Mouse (Mus musculus): ENCODE data around the gene Gm3404.
A peak's percentile ranks its signal among the peaks of the same experiment; 100 is the strongest.
"Not testable (repeated sequence)": the region's sequence is repeated elsewhere in the genome, so short reads cannot be mapped to it uniquely, and the experiment has no call there.

Gm3404 gene

DNA sequence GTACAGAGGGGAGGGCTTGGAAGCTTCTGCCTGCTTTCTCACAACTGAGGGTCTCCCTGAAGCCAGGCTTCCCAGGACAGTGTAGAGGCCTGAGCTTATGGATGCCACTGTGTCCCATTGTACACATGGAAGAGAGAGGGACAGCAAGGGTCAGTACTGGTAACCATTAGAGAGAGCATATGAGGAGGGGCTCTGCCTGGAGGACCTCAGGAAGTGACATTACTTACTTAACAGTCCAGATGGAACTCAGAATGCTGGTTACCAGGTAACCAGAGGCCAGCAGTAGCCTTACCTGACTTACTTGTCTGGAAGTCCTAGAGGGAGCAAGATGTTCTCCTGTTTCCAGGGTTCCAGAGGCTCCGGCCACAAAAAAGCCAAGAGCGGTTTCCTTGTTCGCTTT is at the start of gene Gm3404:
TSS of gene Gm3404 (plus strand) at position 301 of the 400 bp plus-strand sequence.
- not testable (repeated sequence) for DNase-seq (ENCODE audit: low spot score in 2 of 2)

DNA sequence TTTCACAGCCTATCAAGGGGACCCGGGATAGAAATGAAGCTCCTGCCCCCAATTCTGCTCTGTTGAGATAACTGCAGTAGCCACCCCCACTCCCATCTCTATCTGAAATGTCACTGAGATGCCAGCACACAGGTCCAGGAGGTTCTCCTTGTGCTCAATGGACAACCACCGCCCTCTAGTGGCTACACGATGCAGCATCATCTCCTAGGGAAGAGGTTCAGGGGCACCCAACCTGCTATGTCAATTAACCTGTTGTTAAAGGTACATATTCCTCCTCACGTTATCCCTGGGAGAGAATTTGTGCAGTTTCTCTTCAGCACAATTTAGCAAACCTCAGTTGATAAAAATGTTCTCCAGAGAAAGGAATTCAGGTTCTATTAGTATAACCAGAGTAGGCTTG is 46.0 kb upstream of the Gm3404 start:
- peak in 1 of 2 experiments; percentile 53 for DNase-seq (ENCODE audit: low spot score in 2 of 2)

DNA sequence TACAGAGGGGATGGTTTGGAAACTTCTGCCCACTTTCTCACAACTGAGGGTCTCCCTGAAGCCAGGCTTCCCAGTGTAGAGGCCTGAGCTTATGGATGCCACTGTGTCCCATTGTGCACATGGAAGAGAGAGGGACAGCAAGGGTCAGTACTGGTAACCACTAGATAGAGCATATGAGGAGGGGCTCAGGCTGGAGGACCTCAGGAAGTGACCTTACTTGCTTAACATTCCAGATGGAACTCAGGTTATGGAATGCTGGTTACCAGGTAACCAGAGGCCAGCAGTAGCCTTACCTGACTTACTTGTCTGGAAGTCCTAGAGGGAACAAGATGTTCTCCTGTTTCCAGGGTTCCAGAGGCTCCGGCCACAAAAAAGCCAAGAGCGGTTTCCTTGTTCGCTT is 43.9 kb upstream of the Gm3404 start, which contains the start of gene Gm6408:
TSS of gene Gm6408 (plus strand) at position 301 of the 400 bp plus-strand sequence.
- not testable (repeated sequence) for DNase-seq (ENCODE audit: low spot score in 2 of 2)

DNA sequence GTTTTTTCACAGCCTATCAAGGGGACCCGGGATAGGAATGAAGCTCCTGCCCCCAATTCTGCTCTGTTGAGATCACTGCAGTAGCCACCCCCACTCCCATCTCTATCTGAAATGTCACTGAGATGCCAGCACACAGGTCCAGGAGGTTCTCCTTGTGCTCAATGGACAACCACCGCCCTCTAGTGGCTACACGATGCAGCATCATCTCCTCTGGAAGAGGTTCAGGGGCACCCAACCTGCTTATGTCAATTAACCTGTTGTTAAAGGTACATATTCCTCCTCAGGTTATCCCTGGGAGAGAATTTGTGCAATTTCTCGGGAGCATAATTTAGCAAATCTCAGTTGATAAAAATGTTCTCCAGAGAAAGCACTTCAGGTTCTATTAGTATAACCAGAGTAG is 36.6 kb upstream of the Gm3404 start:
- peak in 1 of 2 experiments; percentile 46 for DNase-seq (ENCODE audit: low spot score in 2 of 2)

DNA sequence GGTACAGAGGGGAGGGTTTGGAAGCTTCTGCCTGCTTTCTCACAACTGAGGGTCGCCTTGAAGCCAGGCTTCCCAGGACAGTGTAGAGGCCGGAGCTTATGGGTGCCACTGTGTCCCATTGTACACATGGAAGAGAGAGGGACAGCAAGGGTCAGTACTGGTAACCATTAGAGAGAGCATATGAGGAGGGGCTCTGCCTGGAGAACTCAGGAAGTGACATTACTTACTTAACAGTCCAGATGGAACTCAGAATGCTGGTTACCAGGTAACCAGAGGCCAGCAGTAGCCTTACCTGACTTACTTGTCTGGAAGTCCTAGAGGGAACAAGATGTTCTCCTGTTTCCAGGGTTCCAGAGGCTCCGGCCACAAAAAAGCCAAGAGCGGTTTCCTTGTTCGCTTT is 34.5 kb upstream of the Gm3404 start, which contains the start of gene Gm6370:
TSS of gene Gm6370 (plus strand) at position 301 of the 400 bp plus-strand sequence.
- not testable (repeated sequence) for DNase-seq (ENCODE audit: low spot score in 2 of 2)

GRCm38 (mm10) chr5:146502099-146502498 is 23.5 kb upstream of the Gm3404 start, which contains the start of gene 4930449I24Rik:
Gene 4930449I24Rik, plus strand, starts transcription at chr5:146502399.
- not testable (repeated sequence) for DNase-seq (ENCODE audit: low spot score in 2 of 2)

DNA sequence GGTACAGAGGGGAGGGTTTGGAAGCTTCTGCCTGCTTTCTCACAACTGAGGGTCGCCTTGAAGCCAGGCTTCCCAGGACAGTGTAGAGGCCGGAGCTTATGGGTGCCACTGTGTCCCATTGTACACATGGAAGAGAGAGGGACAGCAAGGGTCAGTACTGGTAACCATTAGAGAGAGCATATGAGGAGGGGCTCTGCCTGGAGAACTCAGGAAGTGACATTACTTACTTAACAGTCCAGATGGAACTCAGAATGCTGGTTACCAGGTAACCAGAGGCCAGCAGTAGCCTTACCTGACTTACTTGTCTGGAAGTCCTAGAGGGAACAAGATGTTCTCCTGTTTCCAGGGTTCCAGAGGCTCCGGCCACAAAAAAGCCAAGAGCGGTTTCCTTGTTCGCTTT is 11.8 kb upstream of the Gm3404 start, which contains the start of gene Gm3402:
TSS of gene Gm3402 (plus strand) at position 301 of the 400 bp plus-strand sequence.
- DNase-seq (ENCODE audit: low spot score in 2 of 2), result not testable (repeated sequence)

DNA sequence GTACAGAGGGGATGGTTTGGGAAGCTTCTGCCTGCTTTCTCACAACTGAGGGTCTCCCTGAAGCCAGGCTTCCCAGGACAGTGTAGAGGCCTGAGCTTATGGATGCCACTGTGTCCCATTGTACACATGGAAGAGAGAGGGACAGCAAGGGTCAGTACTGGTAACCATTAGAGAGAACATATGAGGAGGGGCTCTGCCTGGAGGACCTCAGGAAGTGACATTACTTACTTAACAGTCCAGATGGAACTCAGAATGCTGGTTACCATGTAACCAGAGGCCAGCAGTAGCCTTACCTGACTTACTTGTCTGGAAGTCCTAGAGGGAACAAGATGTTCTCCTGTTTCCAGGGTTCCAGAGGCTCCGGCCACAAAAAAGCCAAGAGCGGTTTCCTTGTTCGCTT is 11.7 kb downstream of the Gm3404 start, which contains the start of gene Gm3409:
TSS of gene Gm3409 (plus strand) at position 301 of the 400 bp plus-strand sequence.
- not testable (repeated sequence) for DNase-seq (ENCODE audit: low spot score in 2 of 2)

GRCm38 (mm10) chr5:146555836-146556235 is 30.2 kb downstream of the Gm3404 start, which contains the start of gene Gm3415:
Gene Gm3415, plus strand, starts transcription at chr5:146556136.
- not testable (repeated sequence) for DNase-seq (ENCODE audit: low spot score in 2 of 2)

- DNase-seq (ENCODE audit: low spot score in 2 of 2), result no peak
Measured at GRCm38 (mm10) chr5:146564259-146564658, 38.7 kb downstream of the Gm3404 start.

DNA sequence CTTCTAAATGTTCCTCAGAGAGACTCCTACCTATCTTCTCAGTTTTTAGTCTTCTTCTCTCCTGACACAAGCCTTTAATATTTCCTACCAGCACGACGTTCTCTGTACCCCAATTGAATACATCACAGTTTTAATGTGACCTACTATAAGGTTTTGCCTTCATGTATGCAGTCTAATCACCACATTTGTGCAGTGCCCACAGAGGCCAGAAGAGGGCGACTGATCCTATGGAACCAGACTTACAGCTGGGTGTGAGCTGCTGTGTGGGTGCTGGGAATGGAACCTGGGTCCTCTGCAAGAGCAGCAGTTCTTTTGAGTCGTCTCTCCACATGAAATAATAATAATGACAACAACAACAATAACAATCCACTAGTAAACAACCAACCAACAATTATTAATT is 41.5 kb downstream of the Gm3404 start:
- DNase-seq (ENCODE audit: low spot score in 2 of 2), result no peak

DNA sequence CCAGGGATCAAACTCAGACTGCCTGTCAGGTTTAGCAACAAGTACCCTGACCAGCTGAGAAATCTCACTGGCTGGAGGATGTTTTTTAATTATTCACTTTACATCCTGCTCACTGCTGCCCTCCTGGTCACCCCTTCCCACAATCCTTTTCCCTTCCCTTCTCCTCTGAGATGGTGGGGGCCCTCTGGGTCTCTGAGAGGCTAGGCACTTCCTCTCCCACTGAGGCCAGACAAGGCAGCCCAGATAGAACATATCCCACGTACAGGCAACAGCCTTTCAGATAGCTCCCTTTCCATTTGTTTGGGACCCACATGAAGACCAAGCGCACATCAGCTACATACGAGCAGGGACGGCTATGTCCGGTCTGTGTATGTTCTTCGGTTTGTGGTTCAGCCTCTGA is 44.6 kb downstream of the Gm3404 start:
- not testable (repeated sequence) for DNase-seq (ENCODE audit: low spot score in 2 of 2)

GRCm38 (mm10) chr5:146571830-146572734 is 46.5 kb downstream of the Gm3404 start:
- peak; percentile 25 to 53 for DNase-seq (ENCODE audit: low spot score in 2 of 2)

DNA sequence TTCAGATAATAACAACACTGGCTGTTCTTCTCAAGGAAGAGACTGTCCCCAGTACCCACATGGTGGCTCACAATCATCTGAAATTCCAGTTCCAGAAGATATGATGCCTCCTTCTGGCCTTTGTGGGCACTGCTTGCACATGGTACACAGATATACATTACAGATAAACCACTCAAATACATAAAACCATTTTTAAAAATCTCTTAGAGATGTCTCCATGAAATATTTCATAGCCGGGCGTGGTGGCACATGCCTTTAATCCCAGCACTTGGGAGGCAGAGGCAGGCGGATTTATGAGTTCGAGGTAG is 47.1 kb downstream of the Gm3404 start:
- DNase-seq (ENCODE audit: low spot score in 2 of 2), result not testable (repeated sequence)

GRCm38 (mm10) chr5:146576668-146577067 is 51.1 kb downstream of the Gm3404 start:
- no peak for DNase-seq (ENCODE audit: low spot score in 2 of 2)
